Mouse (Mus musculus): Measurements from ENCODE around the gene Pde5a. TPM values are rescaled to one million over a fixed set of nuclear protein-coding genes. Genes with fewer than 3 reads are reported as not detected.
A peak's percentile ranks its signal among the peaks of the same experiment; 100 is the strongest.

Pde5a gene
- polyA plus RNA-seq, 1 experiment from 2014 or later, result 16.6 TPM

DNA sequence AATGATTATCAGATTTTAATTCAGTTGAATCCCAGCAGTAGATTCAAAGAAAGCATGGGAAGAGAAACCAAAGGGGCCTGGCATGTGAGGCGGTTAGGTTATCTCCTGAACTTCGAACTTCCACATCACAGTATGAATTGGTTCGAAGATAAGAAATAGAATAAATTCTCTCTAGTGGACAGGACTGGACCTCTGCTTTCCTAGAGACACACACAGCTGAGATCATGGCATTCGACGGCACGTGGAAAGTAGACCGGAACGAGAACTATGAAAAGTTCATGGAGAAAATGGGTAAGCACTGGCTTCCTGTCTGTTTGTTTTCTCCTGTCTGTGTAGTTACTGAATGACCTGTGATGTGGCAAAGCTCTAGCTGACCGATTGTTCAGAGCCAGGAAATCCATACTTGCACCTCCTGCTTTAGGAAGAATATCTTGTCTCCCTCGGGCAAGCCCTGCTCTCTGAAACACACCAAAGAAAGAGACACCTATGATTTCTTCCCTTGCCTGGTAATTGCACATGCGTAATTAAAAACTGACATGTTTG lies 166.5 kb downstream of the Pde5a start:
- no peak for DNase-seq (ENCODE audit: low spot score)
- WGBS, result 58% methylated on average over 11 of the region's 11 CpGs
- Histone ChIP-seq H3K9me3 (ENCODE audit: low read length) (no peaks in the 10 kb centered on the region), H3K9ac (replicated peaks; ENCODE audit: low read depth) (no peak overlapping the region), H3K4me1 (ENCODE audit: insufficient read depth, low read depth, low read length) (no peaks in the 10 kb centered on the region), H3K27ac (ENCODE audit: low read length) (no peak overlapping the region), H3K36me3 (ENCODE audit: insufficient read depth, low read length) (no peaks in the 10 kb centered on the region), H3K27me3 (replicated peaks; ENCODE audit: insufficient read depth, low read length) (no peaks in the 10 kb centered on the region), H3K4me2 (replicated peaks; ENCODE audit: low read depth, low read length) (no peak overlapping the region), H3K4me3 (ENCODE audit: low read depth, low read length) (no peak overlapping the region)
- ATAC-seq, result no peak
- no peak for TF ChIP-seq CTCF (IDR thresholded peaks at IDR 0.05)
- no peak for TF ChIP-seq EP300 (IDR thresholded peaks at IDR 0.05)

DNA sequence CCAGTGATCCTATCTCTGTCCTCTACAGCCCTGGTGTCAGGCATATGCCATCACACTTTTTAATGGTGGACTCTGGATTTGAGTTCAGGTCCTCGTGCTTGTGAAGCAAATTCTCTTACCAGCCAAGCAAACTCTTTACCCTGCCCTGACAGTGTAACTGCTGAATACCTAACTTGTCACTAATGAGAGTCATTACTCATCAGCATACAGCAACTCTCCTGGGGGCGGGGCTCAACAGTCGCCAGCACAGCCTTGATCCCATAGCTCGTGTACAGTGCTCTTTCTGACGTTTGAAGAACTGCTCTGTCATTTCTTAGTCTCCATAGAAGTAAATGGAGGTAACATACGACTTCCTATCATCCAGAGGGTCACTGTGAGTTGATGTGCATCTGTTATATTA lies 169.5 kb downstream of the Pde5a start:
- DNase-seq (ENCODE audit: low spot score), result no peak
- no peaks in the 10 kb centered on the region for H3K27me3 ChIP-seq (replicated peaks; ENCODE audit: insufficient read depth, low read length)
- H3K4me1 ChIP-seq (ENCODE audit: insufficient read depth, low read depth, low read length), result no peaks in the 10 kb centered on the region
- H3K4me3 ChIP-seq (ENCODE audit: low read depth, low read length), result no peak overlapping the region
- no peak overlapping the region for H3K27ac ChIP-seq (ENCODE audit: low read length)
- no peak overlapping the region for H3K4me2 ChIP-seq (replicated peaks; ENCODE audit: low read depth, low read length)
- TF ChIP-seq EP300 (IDR thresholded peaks at IDR 0.05) (no peak), CTCF (IDR thresholded peaks at IDR 0.05) (no peak)
- H3K9me3 ChIP-seq (ENCODE audit: low read length), result no peaks in the 10 kb centered on the region
- 50% methylated on average over 6 of the region's 6 CpGs for WGBS
- no peak overlapping the region for H3K9ac ChIP-seq (replicated peaks; ENCODE audit: low read depth)
- no peak for ATAC-seq
- H3K36me3 ChIP-seq (ENCODE audit: insufficient read depth, low read length), result no peaks in the 10 kb centered on the region

DNA sequence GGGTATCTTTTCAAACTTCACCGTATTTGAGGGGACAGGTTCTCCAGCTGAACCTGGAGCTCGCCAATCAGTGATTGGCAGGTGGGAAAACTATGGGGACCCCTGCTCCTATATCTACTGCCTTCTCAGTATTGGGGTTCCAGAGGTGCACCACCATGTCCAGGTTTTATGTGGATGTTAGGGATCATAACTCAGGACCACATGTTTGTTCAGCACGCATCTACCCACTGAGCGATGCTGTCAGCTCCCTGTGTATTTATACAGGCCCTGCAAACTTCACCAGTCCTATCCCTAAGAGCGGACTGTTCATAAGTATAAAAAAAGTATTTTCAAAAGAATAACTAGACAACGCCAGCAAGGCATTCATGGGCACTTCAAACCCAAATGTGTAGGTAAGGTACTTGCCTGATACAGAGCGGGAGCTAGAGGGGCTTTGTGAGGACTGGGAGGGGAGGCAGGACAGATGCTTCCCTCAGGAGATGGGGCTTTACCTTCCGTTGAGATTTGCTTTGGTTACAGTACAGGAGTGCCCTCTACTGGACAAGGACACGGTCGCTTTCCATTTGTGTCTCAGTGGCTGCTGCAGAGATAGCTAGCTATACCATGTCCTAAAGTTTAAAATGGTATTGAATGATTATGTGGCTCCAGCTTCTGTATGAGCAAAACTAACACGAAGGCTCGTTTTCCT lies 175.1 kb downstream of the Pde5a start:
- H3K4me2 ChIP-seq (replicated peaks; ENCODE audit: low read depth, low read length), result no peak overlapping the region
- TF ChIP-seq CTCF (IDR thresholded peaks at IDR 0.05), result peak; percentile 92
- TF ChIP-seq EP300 (IDR thresholded peaks at IDR 0.05), result no peak
- H3K4me1 ChIP-seq (ENCODE audit: insufficient read depth, low read depth, low read length), result no peaks in the 10 kb centered on the region
- no peak overlapping the region for H3K4me3 ChIP-seq (ENCODE audit: low read depth, low read length)
- ATAC-seq (peak; percentile 53), DNase-seq (ENCODE audit: low spot score) (peak; percentile 83)
- no peaks in the 10 kb centered on the region for H3K27me3 ChIP-seq (replicated peaks; ENCODE audit: insufficient read depth, low read length)
- H3K9ac ChIP-seq (replicated peaks; ENCODE audit: low read depth), result no peak overlapping the region
- H3K27ac ChIP-seq (ENCODE audit: low read length), result no peak overlapping the region
- H3K36me3 ChIP-seq (ENCODE audit: insufficient read depth, low read length), result no peaks in the 10 kb centered on the region
- H3K9me3 ChIP-seq (ENCODE audit: low read length), result no peaks in the 10 kb centered on the region
- 37% methylated on average over 12 of the region's 12 CpGs for WGBS

DNA sequence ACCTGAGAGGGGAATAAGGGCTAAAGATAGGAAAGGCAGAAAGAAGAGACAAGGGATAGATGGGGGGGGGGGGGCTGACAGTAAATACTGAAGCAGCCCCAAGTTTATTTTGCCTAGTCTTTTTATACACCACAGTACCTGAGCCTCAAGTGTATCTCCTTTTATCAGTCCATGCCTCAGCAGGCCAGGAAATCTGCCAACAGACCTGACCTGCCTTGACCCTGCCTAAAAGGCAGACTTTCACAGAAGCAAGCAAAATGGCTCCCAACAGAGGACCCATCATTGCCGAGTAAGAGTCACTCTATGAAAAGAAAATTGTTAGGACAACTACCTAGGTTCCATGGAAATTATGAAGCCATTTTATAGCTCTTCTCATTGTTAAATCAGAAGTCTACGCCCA lies 179.1 kb downstream of the Pde5a start:
- no peaks in the 10 kb centered on the region for H3K27me3 ChIP-seq (replicated peaks; ENCODE audit: insufficient read depth, low read length)
- H3K4me3 ChIP-seq (ENCODE audit: low read depth, low read length), result no peak overlapping the region
- 84% methylated on average over 2 of the region's 2 CpGs for WGBS
- no peak overlapping the region for H3K27ac ChIP-seq (ENCODE audit: low read length)
- no peaks in the 10 kb centered on the region for H3K36me3 ChIP-seq (ENCODE audit: insufficient read depth, low read length)
- TF ChIP-seq EP300 (IDR thresholded peaks at IDR 0.05) (no peak), CTCF (IDR thresholded peaks at IDR 0.05) (no peak)
- no peaks in the 10 kb centered on the region for H3K9me3 ChIP-seq (ENCODE audit: low read length)
- no peak for ATAC-seq
- no peak overlapping the region for H3K4me2 ChIP-seq (replicated peaks; ENCODE audit: low read depth, low read length)
- H3K4me1 ChIP-seq (ENCODE audit: insufficient read depth, low read depth, low read length), result no peaks in the 10 kb centered on the region
- DNase-seq (ENCODE audit: low spot score), result no peak
- no peak overlapping the region for H3K9ac ChIP-seq (replicated peaks; ENCODE audit: low read depth)

Other genes starting within 250 kb of the Pde5a start
- gene Fnbp1l, start 109.2 kb upstream of the Pde5a start, polyA plus RNA-seq (2015; fragmentation: Nextera tagmentation; extraction: Ambion mirVana), result 32.3 and 41.1 TPM in 2 replicates
- 0.12 TPM in 1 of 2 replicates, not detected in the other for gene Fabp2, start 166.1 kb downstream of the Pde5a start, polyA plus RNA-seq (2015; fragmentation: Nextera tagmentation; extraction: Ambion mirVana)
- not detected in 2 replicates for gene Gm10959, start 190.4 kb downstream of the Pde5a start, polyA plus RNA-seq (2015; fragmentation: Nextera tagmentation; extraction: Ambion mirVana)
- 162 TPM in 2 replicates for gene 1810037I17Rik, start 195.3 kb downstream of the Pde5a start, polyA plus RNA-seq (2015; fragmentation: Nextera tagmentation; extraction: Ambion mirVana)